Mouse (Mus musculus) hindbrain, embryonic 11.5 days (tissue): ENCODE data around the gene Ddx39b. TPM values are rescaled to one million over a fixed set of nuclear protein-coding genes. Genes with fewer than 3 reads are reported as not detected.

Source experiments
- ATAC-seq: fragments of 200-750 bp; cut with Nextera tagmentation; 2 replicates; pipeline ENCODE4 v1.8.0; 2017; ENCODE audit warnings: mild to moderate bottlenecking, moderate TSS enrichment, moderate library complexity; ENCODE audit not compliant: low FRiP score
- DNase-seq: peaks from one replicate; pipeline ENCODE4 v3.0.0-alpha.2; 2015; ENCODE audit warnings: low spot score
- H3K27ac ChIP-seq: fragments of 300-500 bp; sonication (generic); 2 replicates; pipeline ENCODE4 v1.5.1; 2014; ENCODE audit warnings: mild to moderate bottlenecking, low read depth, low read length
- H3K27me3 ChIP-seq: fragments of 300-500 bp; sonication (generic); 2 replicates; pipeline ENCODE4 v1.6.1; 2014; ENCODE audit warnings: mild to moderate bottlenecking, low read length, moderate library complexity, mixed read lengths; ENCODE audit not compliant: control insufficient read depth, insufficient read depth
- H3K36me3 ChIP-seq: fragments of 300-500 bp; sonication (generic); 2 replicates; pipeline ENCODE4 v1.6.1; 2014; ENCODE audit warnings: mild to moderate bottlenecking, low read length, moderate library complexity, mixed read lengths; ENCODE audit not compliant: control insufficient read depth, insufficient read depth
- H3K4me1 ChIP-seq: fragments of 300-500 bp; sonication (generic); replicated peaks from 2 replicates; pipeline ENCODE4 v1.6.1; 2014; ENCODE audit warnings: low read length, mixed read lengths; ENCODE audit not compliant: control insufficient read depth, insufficient read depth
- H3K4me2 ChIP-seq: fragments of 300-500 bp; sonication (generic); replicated peaks from 2 replicates; pipeline ENCODE4 v1.6.1; 2014; ENCODE audit warnings: mild to moderate bottlenecking, low read depth, low read length
- H3K4me3 ChIP-seq: fragments of 300-500 bp; sonication (generic); 2 replicates; pipeline ENCODE4 v1.5.1; 2014; ENCODE audit warnings: low read depth, low read length
- H3K9ac ChIP-seq: fragments of 300-500 bp; sonication (generic); 2 replicates; pipeline ENCODE4 v1.6.1; 2014; ENCODE audit warnings: low read depth, low read length
- H3K9me3 ChIP-seq: fragments of 300-500 bp; sonication (generic); 2 replicates; pipeline ENCODE4 v1.6.1; 2016; ENCODE audit warnings: low read length; ENCODE audit not compliant: control insufficient read depth
- WGBS: fragments of 180-500 bp; shearing (Covaris S2); extraction: QIAGEN DNeasy Blood & Tissue Kit; methylation state at CpG from one replicate; pipeline ENCODE4 v1.1.7; 2014; 5-methylcytosine and 5-hydroxymethylcytosine counted together
- polyA plus RNA-seq: library from polyadenylated mRNA; unstranded; fragments of >200 nt; fragmentation: Nextera tagmentation; extraction: Ambion mirVana; gene quantifications from 2 replicates; pipeline ENCODE4 v1.2.1, GENCODE M21; 2014

The Ddx39b gene
- 633 and 640 TPM in 2 replicates for polyA plus RNA-seq

DNA sequence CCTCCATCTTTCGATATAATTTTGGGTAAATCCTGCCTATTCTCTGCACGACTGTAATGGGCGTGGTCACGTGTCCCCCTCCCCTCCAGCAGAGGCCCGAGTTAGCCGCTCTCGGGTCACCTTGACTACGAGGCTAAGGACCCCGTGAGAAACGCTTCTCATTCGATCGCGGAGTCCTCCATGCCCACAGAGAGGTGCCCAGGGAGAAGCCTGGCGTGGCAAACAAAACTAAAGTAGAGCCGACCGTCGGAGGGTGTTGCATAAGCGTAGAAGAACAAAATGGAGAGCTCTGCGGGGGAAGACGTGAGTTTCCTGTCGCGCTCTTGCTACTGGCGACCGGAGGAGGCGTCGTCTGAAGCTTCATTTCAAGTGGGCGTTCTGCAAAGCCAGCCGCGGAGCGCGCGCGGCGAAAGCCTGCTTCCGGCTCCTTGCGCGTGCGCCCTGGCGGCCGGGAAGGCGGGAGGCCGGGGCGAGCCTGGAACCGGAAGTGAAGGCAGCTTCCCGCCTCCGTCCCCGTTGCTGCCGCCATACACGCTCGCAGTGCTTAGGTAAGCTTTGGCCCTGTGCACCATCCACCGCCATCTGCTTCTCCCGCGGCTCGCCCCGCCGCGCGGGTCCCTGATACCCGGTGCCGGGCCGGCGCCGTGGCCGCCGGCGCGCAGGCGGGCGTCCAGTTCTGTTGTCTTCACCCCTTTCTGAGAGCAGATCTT is at the start of gene Ddx39b:
TSS of gene Ddx39b (plus strand) at position 442 of the 710 bp plus-strand sequence.
- Histone ChIP-seq H3K36me3 (peaks cover 24% of the 10 kb centered on the region), H3K4me1 (peaks cover 27% of the 10 kb centered on the region), H3K4me3 (peak within 1 kb of the TSS; percentile 97), H3K9ac (peak within 1 kb of the TSS; percentile 100), H3K9me3 (no peaks in the 10 kb centered on the region), H3K27ac (peak within 1 kb of the TSS; percentile 98), H3K4me2 (peak within 1 kb of the TSS; percentile 71), H3K27me3 (no peaks in the 10 kb centered on the region)
- peak; percentile 97 for DNase-seq
- under 1% methylated on average over 69 of the region's 69 CpGs for whole genome bisulfite sequencing
- ATAC-seq: peak; percentile 91

DNA sequence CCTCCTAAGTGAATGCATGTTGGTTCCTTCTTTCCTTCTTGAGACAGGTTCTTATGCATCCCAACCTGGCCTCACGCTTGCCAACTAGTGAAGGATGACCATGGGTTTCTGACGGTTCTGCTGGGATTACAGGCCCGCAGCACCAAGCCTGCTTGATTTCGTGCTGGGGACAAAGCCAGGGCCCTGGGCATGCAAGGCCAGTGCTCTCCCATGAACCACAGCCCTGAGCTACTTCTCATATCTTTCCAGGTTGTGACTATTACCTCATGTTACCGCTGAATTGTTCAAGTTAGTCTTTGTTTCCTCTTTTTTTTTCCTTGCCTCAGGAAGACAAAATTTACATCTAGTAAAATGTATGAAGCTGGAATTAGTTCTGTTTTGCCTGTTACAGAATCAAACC is 48.6 kb upstream of the Ddx39b start:
- no peak overlapping the region for H3K4me2 ChIP-seq
- peaks cover 2% of the 10 kb centered on the region; the same call in 1 of the 2 replicates for H3K4me1 ChIP-seq
- DNase-seq (no peak), ATAC-seq (no peak)
- H3K9me3 ChIP-seq: no peaks in the 10 kb centered on the region
- no peak overlapping the region for H3K9ac ChIP-seq
- no peak overlapping the region for H3K4me3 ChIP-seq
- H3K27ac ChIP-seq: no peak overlapping the region
- WGBS: 85% methylated on average over 5 of the region's 5 CpGs
- H3K27me3 ChIP-seq: peaks cover 24% of the 10 kb centered on the region
- no peaks in the 10 kb centered on the region for H3K36me3 ChIP-seq

DNA sequence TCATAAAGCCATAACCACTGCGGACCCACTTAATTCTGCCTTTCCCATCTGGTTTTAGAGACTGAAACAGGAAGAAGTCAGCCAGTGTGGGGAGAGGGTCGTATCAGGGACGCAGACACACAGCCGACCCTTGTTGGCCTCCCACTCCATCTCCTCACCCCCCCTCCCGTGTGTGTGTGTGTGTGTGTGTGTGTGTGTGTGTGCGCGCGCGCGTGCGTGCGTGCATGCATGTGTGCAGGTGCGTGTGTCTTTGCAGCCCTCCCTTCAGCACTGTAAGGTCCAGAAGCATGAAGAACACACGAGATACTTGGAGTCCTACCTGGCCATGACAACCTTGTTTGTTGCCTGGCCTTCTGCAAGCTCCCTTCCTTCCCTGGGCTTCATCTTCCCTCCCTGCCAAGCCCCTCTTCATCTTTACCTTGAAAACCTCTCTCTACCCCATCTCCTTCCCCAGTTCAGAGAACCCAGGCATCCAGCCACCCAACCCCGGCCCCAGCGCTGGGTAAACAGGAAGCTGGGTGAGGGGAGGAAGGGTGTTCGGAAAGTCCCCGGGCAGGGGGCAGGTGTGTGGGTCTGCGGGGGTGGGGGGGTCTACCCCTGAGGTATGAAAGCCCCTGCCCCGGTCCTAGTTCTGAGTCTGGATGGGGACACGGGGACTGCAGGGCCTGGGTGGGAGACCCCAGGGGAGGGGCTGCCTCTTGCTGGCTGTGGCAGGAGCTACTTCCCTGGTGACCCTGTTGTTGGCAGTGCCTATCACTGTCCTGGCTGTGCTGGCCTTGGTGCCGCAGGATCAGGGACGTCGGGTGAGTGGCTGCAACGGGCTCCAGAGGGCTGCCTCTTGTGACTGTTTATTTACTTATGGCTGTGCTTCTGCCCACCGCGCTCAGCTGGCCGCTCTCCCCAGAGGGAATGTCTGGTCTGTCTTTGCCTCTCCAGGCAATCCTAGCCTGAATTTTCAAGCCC is 47.4 kb upstream of the Ddx39b start, which contains the start of gene Ltb:
TSS of gene Ltb (plus strand) at position 559 of the 963 bp plus-strand sequence.
- 58% methylated on average over 23 of the region's 28 CpGs for WGBS
- DNase-seq: peak; percentile 11
- Histone ChIP-seq H3K27ac (no peak within 1 kb of the TSS), H3K4me3 (no peak within 1 kb of the TSS), H3K36me3 (no peaks in the 10 kb centered on the region), H3K9ac (no peak within 1 kb of the TSS), H3K4me2 (peak within 1 kb of the TSS; percentile 59; the same call in 1 of the 2 replicates), H3K9me3 (no peaks in the 10 kb centered on the region), H3K4me1 (peaks cover 2% of the 10 kb centered on the region; the same call in 1 of the 2 replicates), H3K27me3 (peaks cover 28% of the 10 kb centered on the region)
- ATAC-seq: no peak

DNA sequence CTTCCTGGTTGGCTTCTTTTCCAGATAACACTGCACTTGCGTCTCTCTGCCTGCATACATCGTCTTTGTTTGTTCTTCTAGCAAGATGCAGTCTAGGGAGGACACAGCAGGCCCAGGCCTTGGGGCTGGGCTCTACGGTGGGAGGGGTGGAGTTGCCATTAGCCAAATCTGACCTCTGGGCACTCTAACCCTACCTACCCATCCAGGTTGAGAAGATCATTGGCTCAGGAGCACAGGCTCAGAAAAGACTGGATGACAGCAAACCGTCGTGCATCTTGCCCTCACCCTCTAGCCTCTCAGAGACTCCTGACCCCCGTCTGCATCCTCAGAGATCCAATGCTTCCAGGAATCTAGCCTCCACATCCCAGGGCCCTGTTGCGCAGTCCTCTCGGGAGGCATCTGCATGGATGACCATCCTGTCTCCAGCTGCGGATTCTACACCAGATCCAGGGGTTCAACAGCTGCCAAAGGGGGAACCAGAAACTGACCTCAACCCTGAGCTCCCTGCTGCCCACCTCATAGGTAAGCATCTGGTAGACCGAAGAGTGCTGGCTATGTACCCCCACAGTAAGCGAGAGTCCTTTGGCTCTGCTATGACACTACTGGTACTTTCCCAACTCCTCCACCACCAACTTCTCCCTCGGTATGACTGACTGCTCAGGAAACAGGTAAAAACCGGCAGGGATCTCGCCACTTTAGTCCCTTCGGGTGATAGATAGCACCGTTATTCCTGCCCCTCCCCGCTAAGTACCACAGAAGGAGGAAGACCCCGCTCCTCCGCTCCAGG is 46.5 kb upstream of the Ddx39b start:
- 43% methylated on average over 19 of the region's 19 CpGs for WGBS
- ATAC-seq: no peak
- peak overlapping the region; percentile 27; the same call in 1 of the 2 replicates for H3K9ac ChIP-seq
- peak overlapping the region; percentile 38 for H3K4me3 ChIP-seq
- H3K9me3 ChIP-seq: no peaks in the 10 kb centered on the region
- H3K4me2 ChIP-seq: peak overlapping the region; percentile 59
- peaks cover 2% of the 10 kb centered on the region; the same call in 1 of the 2 replicates for H3K4me1 ChIP-seq
- no peak for DNase-seq
- no peaks in the 10 kb centered on the region for H3K36me3 ChIP-seq
- H3K27me3 ChIP-seq: peaks cover 28% of the 10 kb centered on the region
- no peak overlapping the region for H3K27ac ChIP-seq

DNA sequence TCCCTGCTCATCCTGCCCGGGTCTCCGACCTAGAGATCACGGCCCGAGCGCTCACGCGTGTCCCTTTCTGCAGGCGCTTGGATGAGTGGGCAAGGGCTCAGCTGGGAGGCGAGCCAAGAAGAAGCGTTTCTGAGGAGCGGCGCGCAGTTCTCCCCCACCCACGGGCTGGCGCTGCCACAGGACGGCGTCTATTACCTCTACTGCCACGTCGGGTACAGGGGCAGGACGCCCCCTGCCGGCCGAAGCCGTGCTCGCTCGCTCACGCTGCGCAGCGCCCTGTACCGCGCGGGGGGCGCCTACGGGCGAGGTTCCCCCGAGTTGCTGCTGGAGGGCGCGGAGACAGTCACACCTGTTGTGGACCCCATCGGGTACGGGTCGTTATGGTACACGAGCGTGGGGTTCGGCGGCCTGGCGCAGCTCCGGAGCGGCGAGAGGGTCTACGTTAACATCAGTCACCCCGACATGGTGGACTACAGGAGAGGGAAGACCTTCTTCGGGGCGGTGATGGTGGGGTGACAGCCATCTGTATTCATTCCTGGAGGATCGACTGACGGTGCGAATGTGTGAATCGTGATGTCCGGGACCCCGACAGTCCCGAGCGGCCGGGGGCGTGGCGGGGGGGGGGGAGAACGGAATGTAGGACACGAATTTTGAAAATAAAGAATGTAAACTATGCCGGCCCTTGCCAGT is 45.8 kb upstream of the Ddx39b start:
- H3K4me3 ChIP-seq: peak overlapping the region; percentile 38
- H3K36me3 ChIP-seq: no peaks in the 10 kb centered on the region
- H3K9me3 ChIP-seq: no peaks in the 10 kb centered on the region
- ATAC-seq: peak; percentile 71
- no peak overlapping the region for H3K27ac ChIP-seq
- peaks cover 2% of the 10 kb centered on the region; the same call in 1 of the 2 replicates for H3K4me1 ChIP-seq
- peak overlapping the region; percentile 59 for H3K4me2 ChIP-seq
- 2% methylated on average over 65 of the region's 66 CpGs for WGBS
- DNase-seq: peak; percentile 87
- peaks cover 28% of the 10 kb centered on the region for H3K27me3 ChIP-seq
- H3K9ac ChIP-seq: peak overlapping the region; percentile 27; the same call in 1 of the 2 replicates

DNA sequence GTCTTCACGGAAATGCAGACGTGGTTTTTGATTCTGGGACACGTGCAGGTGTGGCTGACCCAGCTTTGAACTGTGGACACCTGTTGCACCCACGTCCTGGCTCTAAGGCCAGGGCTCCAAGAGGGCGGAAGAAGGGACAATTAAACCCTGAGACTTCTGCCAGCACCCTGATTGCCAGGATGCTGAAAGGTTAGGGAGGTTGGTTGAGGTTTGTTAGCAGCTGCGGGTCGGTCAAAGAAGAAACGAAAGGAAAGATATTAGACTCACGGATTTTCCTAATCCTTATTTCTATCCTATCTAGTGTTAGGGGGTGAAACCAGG is 45.3 kb upstream of the Ddx39b start:
- Histone ChIP-seq H3K27me3 (peaks cover 28% of the 10 kb centered on the region), H3K4me3 (peak overlapping the region; percentile 38), H3K36me3 (no peaks in the 10 kb centered on the region), H3K4me1 (peaks cover 2% of the 10 kb centered on the region; the same call in 1 of the 2 replicates), H3K4me2 (peak overlapping the region; percentile 59), H3K27ac (no peak overlapping the region), H3K9me3 (no peaks in the 10 kb centered on the region), H3K9ac (no peak overlapping the region)
- DNase-seq: no peak
- 32% methylated on average over 9 of the region's 9 CpGs for WGBS
- ATAC-seq: no peak

DNA sequence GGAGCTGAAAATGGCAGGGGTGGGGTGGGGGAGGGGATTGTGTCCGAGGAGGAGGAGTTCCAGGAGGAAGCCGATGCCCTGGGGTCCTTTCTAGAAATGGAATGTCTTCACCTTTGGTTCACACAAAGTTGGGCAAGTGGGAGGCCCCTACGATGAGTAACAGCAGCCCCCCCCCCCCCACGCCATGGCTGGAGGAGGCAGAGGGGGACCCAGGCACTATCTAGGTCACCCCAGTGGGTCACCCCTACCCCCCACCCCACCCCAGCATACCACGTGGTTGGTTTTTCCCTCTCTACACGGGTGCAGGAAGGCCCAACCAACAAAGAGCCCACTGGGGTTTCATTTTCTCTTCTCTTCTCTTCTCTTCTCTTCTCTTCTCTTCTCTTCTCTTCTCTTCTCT is 44.4 kb upstream of the Ddx39b start:
- H3K27me3 ChIP-seq: peaks cover 30% of the 10 kb centered on the region
- ATAC-seq (no peak), DNase-seq (no peak)
- no peak overlapping the region for H3K9ac ChIP-seq
- H3K4me1 ChIP-seq: peaks cover 2% of the 10 kb centered on the region; the same call in 1 of the 2 replicates
- no peak overlapping the region for H3K4me2 ChIP-seq
- H3K4me3 ChIP-seq: no peak overlapping the region
- H3K27ac ChIP-seq: no peak overlapping the region
- WGBS: 55% methylated on average over 6 of the region's 6 CpGs
- no peaks in the 10 kb centered on the region for H3K36me3 ChIP-seq
- H3K9me3 ChIP-seq: no peaks in the 10 kb centered on the region
